Mouse (Mus musculus): ENCODE results near the gene Fam133b.

The Fam133b gene

DNA sequence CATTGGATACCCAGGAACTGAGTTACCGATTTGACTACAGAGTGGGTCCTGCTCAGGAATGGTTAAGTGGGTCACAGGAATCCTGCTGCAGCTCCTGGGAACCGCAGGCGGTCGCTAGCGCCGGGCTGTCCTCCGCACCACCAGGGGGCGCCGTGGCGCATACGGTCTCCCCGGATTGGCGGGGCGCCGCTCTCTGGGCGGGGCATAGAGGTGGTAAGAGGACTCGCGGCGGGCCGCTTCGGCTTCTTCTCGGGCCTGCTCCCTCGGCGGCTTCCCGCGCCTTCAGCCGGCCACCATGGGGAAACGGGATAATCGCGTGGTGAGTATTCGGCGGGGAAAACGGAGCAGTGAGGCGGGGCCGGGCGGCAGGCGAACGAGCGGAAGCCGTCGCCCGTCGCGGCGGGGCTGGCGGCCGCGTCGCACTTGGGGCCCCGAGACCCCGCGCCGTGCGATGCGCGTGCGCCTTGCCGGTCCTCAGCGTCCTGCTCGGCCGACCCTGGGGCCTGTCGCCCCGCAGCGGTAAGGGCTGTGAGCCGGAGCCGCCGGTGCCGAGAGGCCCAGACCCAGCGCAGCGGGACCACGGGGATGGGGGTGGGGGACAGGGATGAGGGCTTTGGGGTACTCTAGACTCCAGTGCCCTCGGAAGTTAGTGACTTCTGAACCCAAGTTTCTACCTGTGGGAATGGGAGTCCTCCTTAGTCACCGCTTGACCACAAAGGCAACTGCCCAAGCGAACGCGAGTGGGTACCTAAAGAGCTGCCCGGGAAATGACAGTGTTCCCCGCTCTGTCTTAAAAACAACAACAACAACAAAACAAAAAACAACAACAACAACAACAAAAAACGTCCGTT, at the start of gene Fam133b:
TSS of gene Fam133b (plus strand) at position 205 of the 851 bp plus-strand sequence.
- under 1% methylated on average over 79 of the region's 80 CpGs for WGBS

DNA sequence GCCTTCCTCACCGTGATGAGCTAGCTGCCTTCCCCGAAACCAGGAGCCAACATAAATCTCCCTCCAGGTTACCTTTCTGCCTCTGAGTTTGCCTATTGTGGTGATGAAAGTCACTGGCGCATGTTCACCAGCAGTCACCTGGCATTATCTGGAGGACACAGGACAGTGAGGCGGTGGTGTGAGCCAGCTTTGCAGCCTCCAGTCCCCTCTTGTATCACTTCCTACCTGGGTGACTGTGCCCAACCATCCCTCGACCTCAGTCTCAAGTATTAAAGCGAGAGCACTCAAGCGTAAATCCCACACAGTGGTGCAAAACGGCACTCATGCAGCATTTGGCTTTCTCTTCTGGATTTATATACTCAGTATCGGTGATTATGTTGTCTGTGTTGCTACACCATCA, 49.7 kb upstream of the Fam133b start:
- WGBS = 95% methylated on average over 9 of the region's 9 CpGs

DNA sequence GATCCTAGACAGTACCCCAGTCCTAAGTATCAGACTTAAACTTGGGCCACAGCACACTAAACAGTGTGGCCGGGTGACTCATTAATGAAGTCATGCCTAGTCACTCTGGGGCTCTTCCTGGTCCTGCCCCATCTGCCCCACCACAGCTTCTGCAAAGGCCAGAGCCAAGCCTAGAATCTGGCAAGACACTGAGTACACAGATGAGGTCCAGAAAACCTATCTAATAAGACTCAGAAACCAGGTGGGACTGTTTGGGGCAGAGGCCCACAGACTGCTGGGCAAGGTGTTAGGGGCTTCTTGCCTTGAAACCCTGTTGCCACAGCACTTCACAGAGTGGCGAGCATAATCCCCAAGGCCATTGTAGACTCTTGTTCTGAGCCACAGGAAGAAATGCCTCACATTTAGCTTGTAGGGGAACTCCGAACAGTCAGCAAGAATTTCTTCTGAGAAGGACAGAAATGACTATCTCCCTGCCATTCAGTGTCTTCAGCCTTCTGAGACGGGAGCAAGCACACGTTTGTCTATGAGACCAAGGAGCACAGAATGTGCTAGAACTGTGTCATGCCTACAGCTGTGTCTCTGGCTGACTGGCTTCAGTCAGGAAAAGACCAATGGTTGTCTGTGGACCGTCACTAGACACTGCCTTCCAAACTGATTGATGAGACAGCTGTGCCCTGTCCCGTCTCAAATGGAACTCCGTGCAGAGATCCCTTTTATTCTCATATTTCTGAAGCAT, 49.0 kb upstream of the Fam133b start:
- 91% methylated on average over 8 of the region's 8 CpGs for WGBS

DNA sequence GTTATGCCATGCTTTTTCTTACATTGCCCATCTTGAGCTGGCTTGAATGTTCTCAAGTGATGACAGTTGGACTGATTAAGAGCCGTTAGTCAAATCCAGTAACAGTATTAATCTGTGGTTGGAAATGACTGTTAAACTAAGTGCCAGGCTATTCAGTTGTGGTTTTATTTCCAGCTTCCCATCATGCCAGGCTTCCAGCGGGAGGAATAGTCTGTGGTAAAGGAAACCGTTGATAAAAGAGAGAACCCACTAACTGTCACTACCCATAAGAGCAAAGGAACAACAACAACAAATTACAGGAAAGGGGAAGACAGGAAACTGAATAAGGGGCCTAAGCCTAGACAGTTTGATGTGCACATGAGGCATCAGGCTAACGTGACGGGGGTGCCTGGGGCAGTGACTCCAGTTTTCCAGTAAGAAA, 46.1 kb upstream of the Fam133b start:
- WGBS = 78% methylated on average over 5 of the region's 5 CpGs

DNA sequence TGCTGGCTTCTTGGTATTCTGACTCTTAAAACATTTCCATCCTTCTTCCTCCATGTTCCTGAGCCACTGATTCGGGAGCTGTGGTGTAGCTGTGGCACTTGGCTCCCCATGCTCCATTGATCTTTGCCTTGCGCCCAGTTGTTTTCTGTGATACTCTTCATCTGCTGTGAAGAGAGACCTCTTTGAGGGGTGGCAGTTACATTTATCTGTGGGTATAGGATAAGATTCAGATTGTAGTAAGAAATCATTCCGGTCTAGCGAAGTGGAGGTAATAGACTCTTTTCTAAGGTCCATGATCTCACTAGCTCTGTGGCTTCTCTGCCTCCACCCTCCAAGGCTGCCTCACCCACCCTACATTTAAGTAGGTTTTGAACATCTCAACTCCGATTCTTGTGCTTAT, 43.3 kb upstream of the Fam133b start:
- WGBS = 96% methylated on average over 5 of the region's 5 CpGs

DNA sequence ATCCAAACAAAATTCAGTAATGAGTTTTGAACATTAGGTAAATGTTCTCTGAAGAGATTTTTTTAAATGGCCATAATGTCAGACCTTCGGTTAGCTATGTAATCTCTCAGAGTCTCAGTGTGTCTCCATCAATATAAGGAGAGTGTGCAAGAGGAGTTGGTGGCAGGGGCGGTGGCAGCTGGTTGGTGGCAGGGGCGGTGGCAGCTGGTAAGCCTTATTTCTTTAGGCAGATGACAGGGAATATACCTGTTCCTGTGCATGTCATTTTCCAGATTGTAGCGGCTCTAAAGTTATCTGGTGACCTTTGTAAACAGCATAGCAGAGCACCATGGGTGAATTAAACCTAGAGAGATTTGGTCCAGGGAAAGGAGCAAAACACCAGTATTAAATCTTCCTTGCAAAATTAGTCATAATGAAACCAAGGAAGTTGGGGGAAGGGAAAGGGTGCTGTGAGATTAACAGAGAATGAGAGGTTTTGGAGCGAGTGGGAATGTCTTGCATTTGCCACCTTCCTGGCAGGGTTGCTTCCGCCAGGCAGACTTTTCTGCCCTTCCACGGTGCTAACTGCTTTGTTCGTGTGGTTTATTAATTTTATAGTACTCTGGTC, 42.6 kb upstream of the Fam133b start:
- 78% methylated on average over 8 of the region's 8 CpGs for WGBS

DNA sequence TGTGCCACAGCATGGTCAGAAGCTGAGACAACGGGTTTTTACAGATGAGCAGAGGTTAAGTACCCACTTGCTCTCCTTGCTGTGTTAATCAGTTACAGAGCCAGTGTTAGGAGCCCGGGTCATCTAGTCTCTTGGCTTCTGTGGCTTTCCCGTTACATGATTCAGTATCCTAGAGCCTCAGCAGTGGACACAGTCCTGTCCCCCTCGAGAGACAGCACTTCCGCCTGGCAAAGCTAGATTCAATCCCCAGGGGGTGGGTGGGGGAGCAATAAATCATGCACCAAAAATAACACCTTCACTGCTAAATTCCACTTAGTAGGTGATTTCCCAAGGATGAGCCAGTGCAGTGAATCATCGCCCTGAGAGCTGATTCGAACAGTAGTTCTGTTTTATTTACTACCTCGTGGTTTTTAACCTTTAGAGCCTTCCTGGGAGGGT, 42.0 kb upstream of the Fam133b start:
- 60% methylated on average over 8 of the region's 8 CpGs for WGBS

DNA sequence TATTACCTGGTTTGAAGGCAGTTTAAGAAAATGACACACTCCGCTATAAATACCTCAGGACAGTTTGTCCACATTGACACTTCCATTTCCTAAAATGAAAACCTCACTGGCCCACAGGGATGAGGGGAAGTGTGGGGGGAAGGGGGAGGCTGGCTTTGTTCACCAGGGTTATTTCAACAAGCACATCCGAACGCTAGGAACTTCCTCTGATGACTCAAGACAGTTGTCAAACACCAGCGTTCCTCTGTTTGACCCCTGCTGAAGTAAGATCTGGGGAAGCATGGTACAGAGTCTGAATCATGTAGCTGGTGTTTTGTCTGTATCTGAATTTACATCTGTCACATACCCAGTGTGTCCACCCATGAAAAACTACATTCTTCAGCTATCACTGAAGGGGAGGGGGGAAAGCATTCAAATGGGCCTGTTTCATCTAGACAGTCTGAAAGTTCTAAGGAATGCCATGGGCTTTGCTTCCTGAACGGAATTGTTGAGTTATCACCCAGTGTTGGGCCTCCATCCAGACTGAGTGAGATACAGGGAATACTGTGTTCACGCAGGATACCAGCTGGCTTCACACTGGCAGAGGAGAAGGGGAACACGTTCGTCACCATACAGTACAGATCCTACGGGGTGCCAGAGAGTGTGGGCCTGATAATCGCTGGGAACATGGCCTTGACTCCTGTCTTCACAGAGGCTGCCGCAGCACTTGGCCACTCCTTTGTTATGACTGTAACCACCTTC, 40.9 kb upstream of the Fam133b start:
- 45% methylated on average over 11 of the region's 11 CpGs for WGBS

DNA sequence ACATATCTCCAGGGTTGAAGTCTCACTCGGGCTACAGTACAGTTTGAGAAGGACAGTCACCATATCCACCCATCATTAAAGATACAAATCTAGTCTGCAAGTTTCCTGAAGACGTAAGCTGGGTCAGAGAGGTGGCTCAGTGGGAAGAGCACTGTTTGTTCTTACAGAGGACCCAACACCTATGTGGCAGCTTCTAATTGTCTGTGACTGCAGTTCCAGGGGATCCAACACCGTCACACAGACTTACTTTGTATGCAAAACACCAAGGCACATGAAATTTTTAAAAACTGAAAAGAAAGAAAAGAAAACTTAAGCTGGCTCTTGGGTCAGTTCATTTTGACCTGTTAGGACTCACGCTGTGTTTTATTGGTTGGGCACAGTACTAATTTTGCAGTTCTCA, 40.3 kb upstream of the Fam133b start:
- WGBS = 67% methylated on average over 4 of the region's 4 CpGs

DNA sequence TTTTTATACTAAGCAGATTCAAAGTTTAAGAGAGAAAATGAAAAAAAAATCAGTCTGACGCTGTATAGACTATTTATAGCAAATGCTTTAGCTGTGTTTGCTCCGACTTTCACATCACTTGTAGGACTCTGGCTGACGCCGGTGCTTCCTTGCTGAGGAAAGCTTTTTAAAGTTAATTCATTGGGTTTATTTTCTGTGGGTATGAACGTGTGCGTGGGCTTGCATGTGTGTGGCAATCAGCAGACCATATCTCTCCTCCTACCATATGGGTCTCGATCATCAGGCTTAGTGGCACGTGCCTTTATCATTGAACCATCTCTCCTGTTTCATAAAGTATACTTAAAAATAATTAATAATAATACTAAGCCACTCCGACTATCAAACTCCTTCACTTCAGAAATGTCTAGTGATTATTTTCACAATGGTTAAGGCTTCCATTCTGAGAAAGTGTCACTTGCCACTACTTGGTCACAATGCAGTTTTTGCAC, 39.8 kb upstream of the Fam133b start:
- 51% methylated on average over 9 of the region's 9 CpGs for WGBS

DNA sequence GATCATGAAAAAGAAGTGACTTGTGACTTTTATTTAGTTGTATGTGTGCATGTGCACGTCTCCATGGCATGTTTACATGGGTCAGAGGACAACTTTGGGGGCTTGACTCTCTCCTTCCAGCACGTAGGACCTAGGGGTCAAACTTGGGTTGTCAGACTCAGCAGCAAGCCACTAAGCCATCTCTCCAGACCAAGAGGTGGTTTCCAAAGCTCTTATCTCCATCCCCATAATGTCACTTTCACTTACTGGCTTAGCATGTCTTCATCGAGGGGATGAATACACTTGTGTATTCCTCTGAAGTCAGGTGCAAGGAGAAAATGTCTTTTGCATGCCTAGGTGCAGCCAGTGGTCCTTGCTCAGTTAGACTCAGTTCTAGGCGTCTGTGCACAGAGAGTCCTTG, 39.2 kb upstream of the Fam133b start:
- 89% methylated on average over 4 of the region's 4 CpGs for WGBS

DNA sequence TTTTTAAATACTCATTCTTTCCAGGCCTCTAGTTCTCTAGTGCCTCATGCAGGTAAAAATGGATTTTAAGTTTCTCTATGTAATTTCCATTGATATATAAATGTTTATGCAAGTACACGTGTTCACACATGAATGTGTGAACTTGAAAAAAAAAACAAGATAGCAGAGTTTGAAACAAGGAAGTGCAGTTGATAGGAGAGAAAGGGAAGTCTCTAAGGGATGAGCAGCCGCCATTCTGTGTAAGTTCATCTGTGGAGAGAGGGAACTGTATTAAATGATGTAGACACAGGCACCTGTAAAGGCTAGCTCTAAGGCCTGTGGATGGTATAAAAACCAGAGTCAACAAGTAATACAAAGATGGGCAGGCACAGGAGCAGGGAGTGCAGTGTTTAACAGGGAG, 38.1 kb upstream of the Fam133b start:
- WGBS = 81% methylated on average over 2 of the region's 2 CpGs

DNA sequence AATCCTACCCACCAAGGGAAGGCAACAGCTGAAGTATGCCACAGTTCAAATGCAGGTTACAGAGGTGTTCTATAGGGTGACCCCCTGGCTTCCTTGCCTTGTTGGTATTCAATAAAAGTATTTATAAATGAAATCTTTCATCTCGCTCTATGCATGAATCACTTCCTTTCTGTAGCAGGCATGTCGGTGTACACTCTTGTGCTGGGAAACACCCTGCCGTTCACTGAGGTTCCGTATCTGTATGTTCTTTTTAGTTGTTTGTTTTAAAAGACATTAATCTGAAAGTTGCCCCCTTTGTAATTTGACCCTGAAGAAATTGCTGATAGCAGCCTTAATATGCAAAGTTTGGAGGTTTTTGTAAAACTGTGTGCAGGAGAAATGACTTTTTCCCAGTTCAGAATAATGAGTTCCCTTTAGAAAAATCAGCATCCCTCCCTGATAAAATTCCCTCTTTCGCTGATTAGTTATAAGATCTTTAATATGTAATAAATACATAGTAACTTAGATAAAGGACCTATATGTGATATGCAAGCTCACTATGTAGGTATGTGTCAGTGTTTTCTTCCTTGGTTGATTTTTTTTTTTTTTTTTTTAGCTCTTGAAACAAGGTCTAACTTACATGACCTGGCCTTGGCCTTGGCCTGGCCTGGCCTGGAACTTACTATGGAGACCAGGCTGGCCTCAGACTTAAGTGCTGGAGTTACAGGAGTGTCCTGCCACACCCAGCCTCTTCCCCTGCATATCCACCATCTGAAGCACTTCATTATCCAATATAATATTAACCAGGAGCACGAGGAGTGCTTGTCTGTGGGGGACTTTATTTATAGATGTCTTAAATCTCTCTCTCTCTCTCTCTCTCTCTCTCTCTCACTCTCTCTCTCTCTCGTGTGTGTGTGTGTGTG, 34.9 kb upstream of the Fam133b start:
- WGBS = 78% methylated on average over 7 of the region's 7 CpGs

DNA sequence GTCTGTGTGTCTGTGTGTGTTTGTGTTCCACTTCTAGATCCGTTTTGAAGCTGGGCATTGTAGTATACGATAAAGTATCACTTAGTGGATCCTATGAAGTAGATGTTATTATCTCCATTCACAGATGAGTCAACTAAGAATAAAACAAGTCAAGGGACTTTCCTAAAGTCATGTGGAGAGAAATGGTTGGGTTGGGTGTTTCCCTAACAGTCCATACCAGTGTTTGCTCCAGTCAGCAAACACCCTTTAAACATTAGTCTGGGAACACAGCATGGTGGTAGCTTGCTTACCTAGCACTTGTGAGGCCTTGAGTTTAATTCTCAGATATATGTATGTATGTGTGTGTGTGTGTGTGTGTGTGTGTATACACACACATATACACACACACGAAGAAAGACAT, 34.1 kb upstream of the Fam133b start:
- WGBS = 89% methylated on average over 3 of the region's 3 CpGs

DNA sequence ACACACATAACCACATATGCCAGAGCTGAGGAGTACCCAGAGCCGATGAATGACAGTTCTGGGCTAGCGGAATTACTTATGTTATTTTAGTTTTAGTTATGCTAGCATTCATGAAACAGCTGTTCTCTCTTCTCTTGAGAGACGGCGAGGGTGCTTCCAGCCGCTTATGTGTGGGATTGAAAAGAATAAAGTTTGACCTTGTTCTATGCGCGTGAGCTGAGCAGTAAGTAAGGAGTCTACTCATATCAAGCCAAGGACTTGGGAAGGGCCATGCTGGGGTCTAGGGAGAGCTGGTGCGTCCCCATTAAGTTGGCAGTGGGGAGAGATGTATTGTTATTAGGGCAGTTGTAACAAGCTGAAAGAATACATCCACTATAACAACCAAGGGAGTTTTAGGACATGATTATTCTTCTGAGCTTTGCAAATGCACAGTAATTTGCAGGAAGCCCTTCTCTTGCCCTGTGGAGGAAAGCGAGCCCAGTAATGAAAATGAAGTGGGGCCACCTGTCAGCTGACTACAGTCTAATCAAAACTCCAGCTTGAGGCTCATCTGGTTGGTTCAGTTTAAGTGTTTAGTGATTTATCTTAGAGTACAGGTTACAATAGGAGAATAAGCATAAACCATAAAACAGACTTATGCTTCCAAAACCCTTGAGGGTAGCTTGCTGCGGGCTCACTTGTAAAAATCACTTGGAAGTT, 32.4 kb upstream of the Fam133b start:
- 45% methylated on average over 10 of the region's 10 CpGs for WGBS

DNA sequence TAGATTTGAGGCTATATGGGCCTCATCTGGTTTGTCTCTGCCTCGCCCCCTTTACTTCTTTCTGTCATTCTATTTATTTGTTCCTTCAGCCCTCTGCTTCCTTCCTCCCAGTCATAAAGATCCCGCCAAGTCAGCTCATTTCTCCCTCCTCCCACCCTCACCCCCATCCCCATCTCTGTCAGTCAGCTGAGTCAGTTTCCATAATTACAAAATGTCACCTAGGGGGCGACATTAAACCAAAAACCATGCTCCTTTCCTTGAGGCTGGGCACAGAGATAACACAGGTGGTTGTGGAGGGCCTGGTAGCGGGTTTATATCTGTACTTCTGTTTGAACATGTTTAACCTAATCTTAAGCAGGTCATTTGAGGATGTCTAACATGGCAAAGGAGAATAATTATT, 31.0 kb upstream of the Fam133b start:
- WGBS = 67% methylated on average over 4 of the region's 4 CpGs

DNA sequence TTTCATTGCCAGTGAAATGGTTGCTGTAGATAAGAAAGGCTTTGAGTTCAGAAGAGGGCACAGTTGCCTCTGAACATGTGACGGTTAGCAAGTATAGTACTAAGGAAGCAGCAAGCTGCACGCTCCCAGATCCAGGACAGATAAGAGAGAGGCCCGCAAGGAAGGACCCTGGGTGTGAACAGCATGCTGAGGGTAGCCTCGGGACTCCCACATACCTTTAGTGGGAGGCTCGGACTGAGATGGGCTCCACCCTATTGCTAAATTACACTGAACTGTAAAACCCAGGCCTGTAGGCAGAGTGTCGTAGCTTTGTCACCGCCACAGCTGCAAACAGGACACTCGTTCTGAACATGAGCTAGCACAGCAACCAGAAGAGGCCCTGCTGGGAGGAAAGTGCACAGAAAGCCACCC, 28.7 kb upstream of the Fam133b start:
- 81% methylated on average over 8 of the region's 8 CpGs for WGBS

DNA sequence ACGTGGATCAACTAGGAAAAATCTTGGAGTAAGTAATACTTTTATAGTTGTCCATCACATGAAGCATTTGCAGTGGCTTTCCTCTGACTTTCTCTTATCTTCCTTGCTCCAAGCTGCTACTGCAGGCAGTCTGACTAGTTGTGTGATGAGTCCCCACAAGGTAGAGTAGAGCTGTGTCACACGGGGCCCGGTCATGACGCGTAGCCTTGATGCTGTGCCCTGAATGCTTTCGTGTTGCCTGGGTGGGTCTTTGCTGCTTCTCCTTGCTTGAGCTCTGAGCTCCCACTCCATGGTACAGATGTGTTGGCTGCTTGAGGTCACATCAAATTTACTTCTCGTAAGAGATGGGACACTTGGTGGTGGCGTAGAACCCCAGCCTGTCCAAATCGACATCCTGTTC, 28.2 kb upstream of the Fam133b start:
- WGBS = 95% methylated on average over 9 of the region's 9 CpGs

DNA sequence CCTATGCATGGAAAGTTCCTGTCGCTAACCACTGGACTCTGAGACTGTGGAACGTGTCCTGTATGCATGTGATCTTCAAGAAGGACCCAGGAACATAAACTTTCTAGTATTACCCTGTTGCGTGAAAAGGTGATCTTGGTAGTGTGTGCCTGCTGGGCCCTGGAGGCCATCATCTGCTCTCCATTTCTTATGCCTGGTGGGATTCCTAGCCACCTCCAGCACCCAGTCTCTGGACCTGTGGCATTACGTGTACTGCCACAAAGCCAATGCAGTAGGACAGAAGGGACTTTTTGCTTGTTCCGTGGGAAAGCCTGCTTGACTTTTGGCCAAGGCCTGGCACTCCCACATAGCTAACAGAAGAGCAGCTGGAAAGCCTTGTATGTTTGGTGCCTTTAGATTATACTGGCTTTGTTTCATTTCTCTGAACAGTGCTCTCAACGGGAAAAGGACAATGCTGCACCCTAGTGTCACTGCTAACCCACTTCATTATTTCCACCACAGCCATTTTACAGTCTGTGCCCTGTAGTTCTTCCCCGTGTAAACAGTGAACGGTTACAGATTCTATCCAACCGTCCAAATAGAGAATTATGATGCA, 27.1 kb upstream of the Fam133b start:
- 37% methylated on average over 9 of the region's 9 CpGs for WGBS
